Mouse (Mus musculus) left cerebral cortex, adult 9 months (tissue): Measurements from ENCODE around the gene AW551984.
A peak's percentile ranks its signal among the peaks of the same experiment; 100 is the strongest.

Experiments used
- DNase-seq, 2 experiments: peaks; one replicate each; pipeline ENCODE4 v3.0.0; 2022; ENCODE audit warnings: low spot score in 2 of 2

The AW551984 gene

GRCm38 (mm10) chr9:39603999-39604453 lies at the start of gene AW551984:
TSS of gene AW551984 (minus strand) at chr9:39604403.
- peak in 1 of 2 experiments; percentile 2 for DNase-seq

DNA sequence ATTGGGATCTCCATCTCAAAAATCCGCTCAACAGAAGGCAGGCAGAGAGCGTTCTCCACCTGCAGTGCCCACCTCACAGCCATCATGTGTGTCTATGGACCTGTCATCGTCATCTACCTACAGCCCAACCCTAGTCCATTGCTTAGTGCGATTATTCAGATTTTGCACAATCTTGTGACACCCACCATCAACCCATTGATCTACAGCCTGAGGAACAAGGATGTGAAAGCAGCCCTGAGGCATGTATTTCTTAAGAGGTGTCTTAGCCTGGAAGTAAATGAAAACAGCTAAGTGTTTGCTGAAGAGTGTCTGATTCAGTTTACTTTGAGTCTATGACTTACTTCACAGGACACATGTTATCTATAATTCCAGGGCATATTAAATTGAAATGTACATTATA lies 43.2 kb upstream of the AW551984 start:
- DNase-seq: no peak

GRCm38 (mm10) chr9:39644785-39645184 lies 40.6 kb upstream of the AW551984 start, which contains the start of gene Olfr961:
TSS of gene Olfr961 (plus strand) at chr9:39645085.
- no peak for DNase-seq

DNA sequence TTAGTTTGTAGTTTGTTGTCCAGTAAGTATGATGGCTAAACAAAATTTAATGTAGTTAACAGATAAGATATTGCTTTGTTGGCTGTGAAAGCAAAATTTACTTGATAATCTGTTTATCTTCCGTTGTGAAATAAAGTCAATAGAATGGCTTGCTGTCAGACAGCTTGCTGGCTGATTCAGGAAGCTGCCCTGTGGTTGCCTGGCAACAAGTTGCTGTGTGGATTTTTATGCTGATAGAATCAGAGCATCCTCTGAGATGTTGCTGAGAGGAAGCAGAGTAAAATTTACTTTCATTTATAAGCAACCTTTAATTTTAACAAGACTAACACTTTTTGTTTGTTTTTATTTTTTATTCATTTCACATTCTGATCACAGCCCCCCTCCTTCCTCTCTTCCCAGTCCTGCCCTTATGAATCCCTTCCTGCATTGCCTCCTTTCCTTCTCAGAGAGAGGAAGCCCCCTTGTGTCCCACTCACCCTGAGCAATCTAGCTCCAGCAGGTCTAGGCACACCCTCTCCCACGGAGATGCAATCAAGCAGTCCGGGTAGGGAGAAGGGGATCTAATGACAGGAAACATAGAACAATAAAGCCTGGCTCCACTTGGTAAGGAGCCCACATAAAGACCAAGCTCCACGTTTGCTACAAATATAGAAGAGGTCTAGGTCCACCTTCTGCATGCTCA lies 29.9 kb upstream of the AW551984 start:
- DNase-seq: no peak

GRCm38 (mm10) chr9:39629069-39629468 lies 24.9 kb upstream of the AW551984 start:
- DNase-seq: no peak

DNA sequence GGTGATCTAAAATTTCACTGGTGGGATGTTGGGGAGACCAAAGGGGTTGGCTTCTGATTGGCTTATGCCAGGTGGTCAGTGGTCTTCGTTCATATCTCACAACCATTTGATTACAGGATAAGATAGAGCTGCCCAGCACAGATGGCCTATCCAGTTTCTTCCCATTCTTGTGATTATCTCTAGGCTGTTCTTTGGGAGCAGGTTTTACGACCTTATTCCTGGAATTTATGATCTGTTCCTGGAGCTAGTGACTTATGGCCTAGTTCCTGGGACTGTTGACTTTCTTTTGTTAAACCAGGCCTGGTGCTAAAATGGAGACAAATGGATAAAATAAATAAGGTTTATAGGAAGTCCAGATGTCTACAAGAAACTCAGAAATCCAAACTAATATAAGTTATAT lies 20.5 kb upstream of the AW551984 start:
- DNase-seq: no peak

- DNase-seq: no peak
Measured at GRCm38 (mm10) chr9:39623783-39624182, 19.6 kb upstream of the AW551984 start.

DNA sequence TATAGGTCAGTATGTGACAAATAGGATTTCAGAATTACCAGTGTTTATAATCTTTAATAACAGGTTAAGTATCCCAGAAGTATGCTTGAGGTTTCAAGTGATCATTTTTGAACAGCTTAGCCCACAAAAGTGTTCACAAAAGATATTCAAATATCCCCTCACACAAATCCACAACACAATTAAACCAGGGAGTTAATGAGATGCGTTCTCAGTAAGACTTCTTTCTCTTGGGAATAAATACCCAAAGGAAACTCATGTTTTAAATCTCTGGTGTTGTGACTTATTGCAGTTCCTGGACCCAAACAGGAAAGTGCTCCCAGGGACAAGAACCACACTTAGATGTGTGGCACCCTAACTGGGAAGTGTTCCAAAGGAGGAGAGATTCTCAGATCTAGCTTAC lies 16.9 kb upstream of the AW551984 start, which contains the start of gene Olfr960:
Gene Olfr960 (plus strand): TSS at position 301 of the 400 bp plus-strand sequence.
- DNase-seq: no peak

GRCm38 (mm10) chr9:39611953-39612352 lies 7.8 kb upstream of the AW551984 start:
- DNase-seq: peak in 1 of 2 experiments; percentile 31

DNA sequence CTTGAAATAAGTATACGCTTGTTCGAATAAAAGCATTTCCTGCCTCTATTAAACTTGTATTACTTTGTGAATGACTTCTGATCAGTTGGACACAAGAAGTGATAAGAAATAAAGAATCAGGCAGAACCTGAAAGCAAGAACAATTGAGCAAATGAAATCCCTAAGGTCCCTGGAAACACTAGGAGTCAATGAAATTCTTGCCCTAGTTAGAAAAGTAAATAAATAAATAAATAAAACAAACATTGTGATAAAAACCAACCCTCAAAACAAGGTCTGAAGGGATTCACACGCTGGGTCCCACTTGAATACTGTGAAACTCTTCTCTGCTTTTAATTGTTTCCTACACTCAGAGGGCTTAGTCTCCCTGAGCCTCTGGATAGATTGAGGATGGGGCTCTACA lies 6.2 kb upstream of the AW551984 start, which contains the start of gene Olfr148:
Gene Olfr148 (plus strand): TSS at position 301 of the 400 bp plus-strand sequence.
- DNase-seq: no peak

DNA sequence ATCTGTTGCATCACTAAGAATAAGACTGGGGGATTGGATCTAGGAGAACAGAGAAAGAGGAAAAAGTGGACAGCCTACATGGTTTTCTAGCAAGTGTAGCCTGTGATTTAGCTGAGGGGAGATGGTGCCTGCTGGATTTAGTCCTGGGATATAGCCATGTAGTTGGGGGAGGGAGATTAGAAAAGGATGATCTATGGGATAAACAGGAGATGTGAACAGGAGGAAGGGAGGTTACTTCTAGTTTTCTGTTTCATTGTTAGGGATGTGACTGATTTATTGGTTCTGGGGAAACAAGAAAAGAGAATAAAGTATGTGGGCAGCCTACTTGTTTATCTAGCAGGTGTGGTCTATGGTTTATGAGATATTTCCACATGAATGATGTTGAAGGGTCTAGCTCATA lies 4.3 kb upstream of the AW551984 start:
- DNase-seq: no peak

DNA sequence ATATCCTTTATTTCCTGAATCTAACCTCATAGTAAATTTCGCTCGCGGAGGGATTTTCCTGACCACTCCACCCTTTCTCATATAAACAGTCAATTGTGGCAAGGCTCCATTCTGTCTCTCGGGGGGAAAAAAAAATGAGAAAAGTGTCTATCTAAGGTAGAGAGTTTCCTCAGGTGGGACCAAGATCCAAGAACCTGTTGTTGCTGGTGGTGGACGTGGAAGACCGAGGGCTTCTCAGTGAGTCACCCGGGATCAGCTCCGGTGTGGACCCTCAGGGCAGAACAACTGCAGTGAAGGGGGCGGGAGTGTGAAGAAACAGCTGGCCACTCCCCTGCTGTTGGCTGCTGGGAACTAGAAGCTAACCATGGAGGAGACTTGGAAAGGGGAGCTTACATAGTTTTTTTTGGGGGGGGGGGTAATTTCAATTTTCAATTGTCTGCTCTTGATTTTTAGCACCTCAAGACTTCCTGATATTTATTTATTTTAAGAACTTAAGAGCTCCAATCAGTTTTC lies 814 bp downstream of the AW551984 start:
- no peak for DNase-seq

DNA sequence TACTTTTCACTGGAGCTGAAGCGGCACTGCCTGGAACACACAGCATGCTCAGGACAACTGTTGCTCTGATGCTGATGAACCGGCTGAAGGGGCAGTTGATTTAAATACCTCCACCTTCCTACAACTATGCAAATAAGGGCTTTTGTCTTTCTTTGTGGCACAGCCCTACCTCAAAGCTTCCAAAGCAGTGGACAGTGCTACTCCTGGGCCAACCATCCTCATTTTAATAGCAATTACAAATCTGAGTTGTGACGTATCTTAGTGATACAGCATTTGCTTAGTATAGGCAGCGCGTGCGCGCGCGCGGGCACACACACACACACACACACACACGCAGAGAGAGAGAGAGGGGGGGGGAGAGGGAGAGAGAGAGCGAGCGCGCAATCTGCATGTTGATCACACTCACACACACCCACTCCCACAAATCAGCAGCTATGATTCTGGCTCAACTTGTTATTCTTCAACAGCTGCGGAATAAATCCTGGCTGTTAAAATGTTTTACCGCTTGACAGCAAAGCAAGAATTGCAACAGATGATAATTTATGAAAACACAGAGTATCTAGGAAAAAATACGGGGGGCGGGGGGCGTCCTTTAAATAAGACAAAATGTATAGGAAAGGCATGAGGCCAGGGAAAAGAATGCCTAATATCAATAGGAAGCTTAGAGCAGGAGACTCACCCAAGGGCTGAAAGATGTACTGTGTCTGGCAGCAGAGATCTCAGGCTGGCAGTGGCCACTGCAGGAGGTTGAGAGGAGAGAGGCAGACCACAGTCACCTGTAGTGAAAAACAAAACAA lies 1.5 kb downstream of the AW551984 start:
- peak in 1 of 2 experiments; percentile 5 for DNase-seq

- DNase-seq: no peak
Measured at GRCm38 (mm10) chr9:39577050-39577449, 27.2 kb downstream of the AW551984 start.

GRCm38 (mm10) chr9:39575469-39575868 lies 28.7 kb downstream of the AW551984 start, which contains the start of gene Olfr959:
TSS of gene Olfr959 (minus strand) at chr9:39575569.
- no peak for DNase-seq

DNA sequence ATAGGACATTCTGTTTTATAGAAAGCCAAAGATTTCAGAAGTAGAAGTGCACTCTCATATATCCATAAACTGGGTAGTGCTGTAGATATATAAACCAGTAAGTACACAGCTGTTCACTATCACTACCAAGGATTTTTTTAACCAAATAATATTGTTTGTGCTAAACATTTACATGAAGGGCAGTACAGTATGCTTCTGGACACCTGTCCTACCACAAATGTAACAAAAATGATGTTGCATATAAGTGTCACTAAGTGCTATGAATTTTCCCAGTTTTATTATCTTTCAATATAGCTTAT lies 45.9 kb downstream of the AW551984 start:
- no peak for DNase-seq

DNA sequence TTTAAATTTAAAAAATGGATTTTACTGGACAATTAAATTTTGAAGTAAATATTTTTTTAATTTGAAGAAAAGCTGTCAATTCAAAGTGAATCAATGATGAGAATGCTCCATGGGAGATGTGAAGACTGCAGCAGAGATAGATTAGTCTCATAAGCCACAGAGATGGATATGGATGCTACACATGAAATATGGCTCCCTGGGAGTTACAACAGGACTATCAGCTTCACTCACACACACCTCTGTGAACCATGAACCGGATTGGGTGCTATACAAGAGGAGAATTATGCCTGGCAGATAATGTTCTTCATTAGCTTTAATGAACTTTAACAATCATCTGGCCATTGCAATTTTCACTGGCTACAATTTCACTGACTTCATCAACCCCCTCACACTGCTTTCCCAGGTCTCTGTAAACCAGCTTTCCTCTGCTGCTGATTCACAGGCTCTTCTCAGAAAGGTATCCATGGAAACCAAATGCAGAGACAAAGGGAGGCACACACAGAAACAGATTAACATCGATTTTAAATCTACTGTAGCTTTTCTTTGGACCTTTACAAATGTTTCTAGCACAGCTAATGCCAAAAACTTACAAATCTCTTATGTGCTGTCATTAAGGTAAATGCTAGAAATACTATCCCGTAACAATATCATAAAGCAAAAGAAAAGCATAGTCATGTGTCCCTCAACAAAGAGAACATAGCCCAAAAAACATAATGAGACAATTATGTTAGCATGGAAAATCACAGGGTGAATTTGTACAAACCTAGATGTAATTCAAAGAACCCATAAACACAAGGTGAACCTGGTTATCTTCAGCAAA lies 46.5 kb downstream of the AW551984 start:
- DNase-seq: peak; percentile 9 to 23

- no peak for DNase-seq
Measured at GRCm38 (mm10) chr9:39553946-39554345, 50.3 kb downstream of the AW551984 start, which contains the start of gene Olfr958. TSS of gene Olfr958 (minus strand) at chr9:39554054.

- DNase-seq: no peak
Measured at GRCm38 (mm10) chr9:39550806-39551205, 53.4 kb downstream of the AW551984 start.
